ENCODE assay signal across 9 mouse cellular contexts in genomic region chr6:58906852-58907261, GRCm38 (mm10). TPM values are rescaled to one million over a fixed set of nuclear protein-coding genes. Genes with fewer than 3 reads are reported as not detected.
DNase-seq lines count a peak whose midpoint lies in the region; ATAC-seq lines count a peak whose summit lies in the region.
"Had no signal": no experiment of that assay in that cellular context is flagged by ENCODE, and none has a peak within 500 bp of the region (broad histone marks: within the 10 kb centered on the region; RNA-seq: fewer than 3 reads in every experiment).

TSS of gene Nap1l5 (minus strand) at chr6:58907076.

- H3K27me3 ChIP-seq in embryonic facial prominence, embryonic 15.5 days: no peaks in the 10 kb centered on the region
- H3K27me3 ChIP-seq in hindbrain, embryonic 13.5 days: no peaks in the 10 kb centered on the region
- no peaks in the 10 kb centered on the region for H3K27me3 ChIP-seq in stomach, embryonic 16.5 days (ENCODE audit: control insufficient read depth, insufficient read depth, low read length)

- H3K4me2 ChIP-seq in embryonic facial prominence, embryonic 15.5 days (replicated peaks): peak within 1 kb of the TSS; percentile 69
- H3K4me2 ChIP-seq in hindbrain, embryonic 13.5 days: peak within 1 kb of the TSS; percentile 58
- H3K4me2 ChIP-seq in stomach, embryonic 16.5 days (ENCODE audit: low read depth, low read length): peak within 1 kb of the TSS; percentile 63

- 45% methylated on average over 34 of the region's 34 CpGs for WGBS in embryonic facial prominence, embryonic 15.5 days
- 51% methylated on average over 34 of the region's 34 CpGs for whole genome bisulfite sequencing in hindbrain, embryonic 13.5 days
- WGBS in stomach, embryonic 16.5 days: 55% methylated on average over 34 of the region's 34 CpGs

- 0 out of 2 replicates have a peak, but pooled peaks cover 5% of the 10 kb centered on the region for H3K4me1 ChIP-seq in embryonic facial prominence, embryonic 15.5 days
- H3K4me1 ChIP-seq in hindbrain, embryonic 13.5 days (replicated peaks): peaks cover 9% of the 10 kb centered on the region
- no peaks in the 10 kb centered on the region for H3K4me1 ChIP-seq in stomach, embryonic 16.5 days (ENCODE audit: control insufficient read depth, insufficient read depth, low read length)

- H3K9me3 ChIP-seq in embryonic facial prominence, embryonic 15.5 days (replicated peaks): 0 out of 2 replicates have a peak, but pooled peaks cover 6% of the 10 kb centered on the region
- H3K9me3 ChIP-seq in hindbrain, embryonic 13.5 days: peaks cover 19% of the 10 kb centered on the region
- peaks cover 12% of the 10 kb centered on the region for H3K9me3 ChIP-seq in stomach, embryonic 16.5 days (replicated peaks; ENCODE audit: control insufficient read depth, low read length)

- H3K4me3 ChIP-seq in embryonic facial prominence, embryonic 15.5 days (replicated peaks): peak within 1 kb of the TSS; percentile 46
- H3K4me3 ChIP-seq in hindbrain, embryonic 13.5 days: peak within 1 kb of the TSS; percentile 50
- H3K4me3 ChIP-seq in stomach, embryonic 16.5 days (replicated peaks; ENCODE audit: low read length): peak within 1 kb of the TSS; percentile 48

- H3K27ac ChIP-seq in embryonic facial prominence, embryonic 15.5 days (replicated peaks): no peak within 1 kb of the TSS
- peak within 1 kb of the TSS; percentile 86 for H3K27ac ChIP-seq in hindbrain, embryonic 13.5 days
- H3K27ac ChIP-seq in stomach, embryonic 16.5 days (ENCODE audit: low read length): no peak within 1 kb of the TSS

- H3K36me3 ChIP-seq in embryonic facial prominence, embryonic 15.5 days: peaks cover 9% of the 10 kb centered on the region; the same call in 1 of the 2 replicates
- peaks cover 22% of the 10 kb centered on the region for H3K36me3 ChIP-seq in hindbrain, embryonic 13.5 days
- H3K36me3 ChIP-seq in stomach, embryonic 16.5 days (ENCODE audit: control insufficient read depth, insufficient read depth, low read length): peaks cover 4% of the 10 kb centered on the region; the same call in 1 of the 2 replicates

- ATAC-seq in embryonic facial prominence, embryonic 15.5 days (ENCODE audit: insufficient number of reproducible peaks, low FRiP score, low TSS enrichment, low read depth): peak; percentile 60
- ATAC-seq in hindbrain, embryonic 13.5 days (ENCODE audit: low FRiP score): peak; percentile 95
- peak; percentile 47; the same call in 1 of the 2 replicates for ATAC-seq in stomach, embryonic 16.5 days (ENCODE audit: insufficient read depth, low FRiP score)

- H3K9ac ChIP-seq in embryonic facial prominence, embryonic 15.5 days: no peak within 1 kb of the TSS
- H3K9ac ChIP-seq in hindbrain, embryonic 13.5 days: peak within 1 kb of the TSS; percentile 70
- H3K9ac ChIP-seq in stomach, embryonic 16.5 days (ENCODE audit: low read length): peak within 1 kb of the TSS; percentile 27

- peak; percentile 59 for DNase-seq in ES-CJ7 (ENCODE audit: low read depth, low spot score)
- no peak for DNase-seq in adrenal gland, postnatal 4 days (ENCODE audit: low spot score in 2 of 2)
- peak; percentile 65 to 88 for DNase-seq in left cerebral cortex, adult 8-10 months (ENCODE audit: low spot score in 2 of 2)
- peak; percentile 52 for DNase-seq in mesoderm, embryonic 11.5 days (ENCODE audit: low read depth, low spot score)
- DNase-seq in gastrocnemius, adult 8-10 months (ENCODE audit: low spot score in 2 of 2): no peak

RNA-seq across cellular contexts. Expression of gene Nap1l5, which starts in this region (rescaled TPM):
- total RNA-seq in adrenal gland, postnatal 4 days (2021): 10 to 100 TPM; 48.1 to 50.8 TPM
- polyA plus RNA-seq in embryonic facial prominence, embryonic 15.5 days (2015; fragmentation: Nextera tagmentation; extraction: Ambion mirVana): 4.8 and 4.9 TPM in 2 replicates
- 163 and 173 TPM in 2 replicates for polyA plus RNA-seq in hindbrain, embryonic 13.5 days (2015; fragmentation: Nextera tagmentation; extraction: Ambion mirVana)
- 100 to 1,000 TPM; 339 to 374 (median 355) TPM for total RNA-seq in left cerebral cortex, adult 8-10 months (2022)
- 7.5 and 7.9 TPM in 2 replicates for polyA plus RNA-seq in stomach, embryonic 16.5 days (2015; fragmentation: Nextera tagmentation; extraction: Ambion mirVana)
- under 1 TPM in 3 of 4 experiments, not detected in 1; 0.17 to 0.40 (median 0.34) TPM for total RNA-seq in gastrocnemius, adult 8-10 months (2022)
- total RNA-seq: neutrophil, adult 5-6 weeks had no signal

Comparison
In these comparisons a context has a peak if more than half of its experiments do, and no peak if none do; other contexts are left out.
1. RNA of gene Nap1l5 (total RNA-seq): 339 to 374 TPM in left cerebral cortex, adult 8-10 months and 48.1 to 50.8 TPM in adrenal gland, postnatal 4 days; 0.17 to 0.40 TPM in gastrocnemius, adult 8-10 months; every median in the first group is over 10 times any median in the second.
2. RNA of gene Nap1l5 (total RNA-seq): 339 to 374 TPM in left cerebral cortex, adult 8-10 months; 48.1 to 50.8 TPM in adrenal gland, postnatal 4 days; every median in the first group is over 4 times any median in the second.
3. RNA of gene Nap1l5 (polyA plus RNA-seq): 163 to 173 TPM in hindbrain, embryonic 13.5 days; 7.5 to 7.9 TPM in stomach, embryonic 16.5 days and 4.8 to 4.9 TPM in embryonic facial prominence, embryonic 15.5 days; every median in the first group is over 10 times any median in the second.
4. DNase-seq: peak in ES-CJ7 (single experiment), left cerebral cortex, adult 8-10 months (2 of 2) and mesoderm, embryonic 11.5 days (single experiment); none in adrenal gland, postnatal 4 days (0 of 2) and gastrocnemius, adult 8-10 months (0 of 2).
5. Peak in every context shown above with its lines, with median percentiles within 50 percentile points of each other: ATAC-seq, H3K4me2 ChIP-seq and H3K4me3 ChIP-seq.